Mouse (Mus musculus) NIH3T3 (cell line): Measurements from ENCODE around the gene Eif4a1.
"Not testable (repeated sequence)": the region's sequence is repeated elsewhere in the genome, so short reads cannot be mapped to it uniquely, and the experiment has no call there.

Source experiments
- DNase-seq: peaks from one replicate; pipeline ENCODE4 v3.0.0-alpha.2; 2012; ENCODE audit warnings: low read depth

Gene Eif4a1

GRCm38 (mm10) chr11:69633128-69633866 lies 38.9 kb downstream of the Eif4a1 start:
- DNase-seq: no peak

- peak; percentile 100 for DNase-seq
These were observed 39.7 kb downstream of the Eif4a1 start, which contains the start of gene Fxr2 for GRCm38 (mm10) chr11:69632284-69633089. TSS of gene Fxr2 (plus strand) at chr11:69632990.

GRCm38 (mm10) chr11:69629802-69630201 lies 42.4 kb downstream of the Eif4a1 start:
- DNase-seq: peak; percentile 68

GRCm38 (mm10) chr11:69628286-69628685 lies 43.9 kb downstream of the Eif4a1 start:
- peak; percentile 94 for DNase-seq

GRCm38 (mm10) chr11:69624339-69624738 lies 47.9 kb downstream of the Eif4a1 start:
- not testable (repeated sequence) for DNase-seq

GRCm38 (mm10) chr11:69623006-69623405 lies 49.2 kb downstream of the Eif4a1 start:
- DNase-seq: no peak

GRCm38 (mm10) chr11:69622406-69622805 lies 49.8 kb downstream of the Eif4a1 start:
- peak; percentile 38 for DNase-seq

GRCm38 (mm10) chr11:69621571-69622268 lies 50.5 kb downstream of the Eif4a1 start, which contains the start of gene Sat2:
TSS of gene Sat2 (plus strand) at chr11:69622024.
- DNase-seq: peak; percentile 88

- no peak for DNase-seq
These were observed 51.7 kb downstream of the Eif4a1 start for GRCm38 (mm10) chr11:69620394-69621081.

GRCm38 (mm10) chr11:69617805-69618204 lies 54.4 kb downstream of the Eif4a1 start, which contains the start of gene Shbg:
TSS of gene Shbg (minus strand) at chr11:69617905.
- DNase-seq: no peak
